Mouse (Mus musculus) v-Abl transformed pro-B cells (cell line): ENCODE measurements around the gene Sdhd.

Source experiments
- in situ Hi-C, 2 experiments: fragments of 400-800 bp; cut with MboI; formaldehyde crosslinking; loops; one replicate each; pipeline ENCODE4 v1.15.1; 2025; ENCODE audit not compliant: unreplicated experiment in 2 of 2

The Sdhd gene

GRCm38 (mm10) chr9:50547859-50548478 lies 55.6 kb downstream of the Sdhd start:
- in situ Hi-C loops = loop anchor here in 1 of 2 experiments (25.0 kb wide), 1 partner anchor 1061 kb away; the partner anchor contains the start of gene Ttc12
